Mouse (Mus musculus) hindbrain, embryonic 16.5 days (tissue): ENCODE measurements at regions not wholly inside any gene's neighbourhood (a gene's known extent, or its start where the extent isn't known, plus 50 kb on each side); places are given as distances from the start of the nearest gene placed in this dataset.
A peak's percentile ranks its signal among the peaks of the same experiment; 100 is the strongest.

ENCODE experiments used
- ATAC-seq: fragments of 200-750 bp; cut with Nextera tagmentation; 2 replicates; pipeline ENCODE4 v1.8.0; 2017; ENCODE audit warnings: moderate TSS enrichment, moderate library complexity
- H3K27ac ChIP-seq: fragments of 300-500 bp; sonication (generic); 2 replicates; pipeline ENCODE4 v1.5.1; 2014; ENCODE audit warnings: low read depth, mild to moderate bottlenecking, control low read depth, low read length, moderate library complexity
- H3K27me3 ChIP-seq: fragments of 300-500 bp; sonication (generic); replicated peaks from 2 replicates; pipeline ENCODE4 v1.6.1; 2014; ENCODE audit warnings: low read length; ENCODE audit not compliant: control insufficient read depth, insufficient read depth
- H3K36me3 ChIP-seq: fragments of 300-500 bp; sonication (generic); 2 replicates; pipeline ENCODE4 v1.6.1; 2014; ENCODE audit warnings: mild to moderate bottlenecking, low read length, moderate library complexity, mixed read lengths; ENCODE audit not compliant: control insufficient read depth, insufficient read depth
- H3K4me1 ChIP-seq: fragments of 300-500 bp; sonication (generic); 2 replicates; pipeline ENCODE4 v1.6.1; 2014; ENCODE audit warnings: low read depth, low read length; ENCODE audit not compliant: control insufficient read depth, insufficient read depth
- H3K4me2 ChIP-seq: fragments of 300-500 bp; sonication (generic); 2 replicates; pipeline ENCODE4 v1.6.1; 2014; ENCODE audit warnings: mild to moderate bottlenecking, low read length, control low read depth, moderate library complexity
- H3K4me3 ChIP-seq: fragments of 300-500 bp; sonication (generic); 2 replicates; pipeline ENCODE4 v1.5.1; 2014; ENCODE audit warnings: mild to moderate bottlenecking, low read length, control low read depth, moderate library complexity
- H3K9ac ChIP-seq: fragments of 300-500 bp; sonication (generic); 2 replicates; pipeline ENCODE4 v1.6.1; 2014; ENCODE audit warnings: low read depth, mild to moderate bottlenecking, control low read depth, low read length, moderate library complexity
- H3K9me3 ChIP-seq: fragments of 300-500 bp; sonication (generic); 2 replicates; pipeline ENCODE4 v1.6.1; 2014; ENCODE audit warnings: mild to moderate bottlenecking, low read length, moderate library complexity; ENCODE audit not compliant: control insufficient read depth
- WGBS: fragments of 180-500 bp; shearing (Covaris S2); extraction: QIAGEN DNeasy Blood & Tissue Kit; methylation state at CpG from one replicate; pipeline ENCODE4 v1.1.7; 2014; 5-methylcytosine and 5-hydroxymethylcytosine counted together

GRCm38 (mm10) chr16:93461406-93462285, 142.2 kb downstream of the Setd4 start:
- H3K9ac ChIP-seq, result no peak overlapping the region
- H3K4me1 ChIP-seq, result peaks cover 9% of the 10 kb centered on the region
- 0 out of 2 replicates have a peak, but pooled peaks cover 2% of the 10 kb centered on the region for H3K27me3 ChIP-seq
- WGBS, result 85% methylated on average over 27 of the region's 27 CpGs
- H3K4me3 ChIP-seq, result no peak overlapping the region
- H3K27ac ChIP-seq, result no peak overlapping the region
- no peaks in the 10 kb centered on the region for H3K36me3 ChIP-seq
- no peak for ATAC-seq
- H3K9me3 ChIP-seq, result no peaks in the 10 kb centered on the region
- H3K4me2 ChIP-seq, result no peak overlapping the region

GRCm38 (mm10) chr16:93459497-93460240, 144.2 kb downstream of the Setd4 start:
- Histone ChIP-seq H3K4me3 (no peak overlapping the region), H3K36me3 (no peaks in the 10 kb centered on the region), H3K9me3 (no peaks in the 10 kb centered on the region), H3K9ac (no peak overlapping the region), H3K4me2 (peak overlapping the region; percentile 25; the same call in 1 of the 2 replicates), H3K27me3 (0 out of 2 replicates have a peak, but pooled peaks cover 2% of the 10 kb centered on the region), H3K27ac (no peak overlapping the region), H3K4me1 (peaks cover 9% of the 10 kb centered on the region)
- ATAC-seq, result no peak; the same call in 1 of the 2 replicates
- 53% methylated on average over 12 of the region's 12 CpGs for WGBS

GRCm38 (mm10) chr16:93458598-93459496, 145.0 kb downstream of the Setd4 start:
- Histone ChIP-seq H3K27ac (no peak overlapping the region; the same call in 1 of the 2 replicates), H3K4me2 (peak overlapping the region; percentile 25), H3K36me3 (no peaks in the 10 kb centered on the region), H3K4me1 (peaks cover 9% of the 10 kb centered on the region), H3K9me3 (no peaks in the 10 kb centered on the region), H3K4me3 (no peak overlapping the region), H3K27me3 (0 out of 2 replicates have a peak, but pooled peaks cover 2% of the 10 kb centered on the region), H3K9ac (no peak overlapping the region)
- WGBS, result 46% methylated on average over 24 of the region's 25 CpGs
- ATAC-seq, result peak; percentile 48

- 85% methylated on average over 20 of the region's 20 CpGs for WGBS
Measured at GRCm38 (mm10) chr16:93458011-93458585, 145.8 kb downstream of the Setd4 start.

GRCm38 (mm10) chr16:93456706-93457425, 147.0 kb downstream of the Setd4 start:
- H3K4me3 ChIP-seq, result no peak overlapping the region
- no peak for ATAC-seq
- no peak overlapping the region for H3K27ac ChIP-seq
- no peaks in the 10 kb centered on the region for H3K9me3 ChIP-seq
- H3K9ac ChIP-seq, result no peak overlapping the region
- no peak overlapping the region for H3K4me2 ChIP-seq
- 87% methylated on average over 17 of the region's 17 CpGs for WGBS
- peaks cover 9% of the 10 kb centered on the region for H3K4me1 ChIP-seq
- peaks cover 2% of the 10 kb centered on the region; the same call in 1 of the 2 replicates for H3K27me3 ChIP-seq
- no peaks in the 10 kb centered on the region for H3K36me3 ChIP-seq

More at GRCm38 (mm10) chr16:93458011-93458585, 145.8 kb downstream of the Setd4 start:
- no peak overlapping the region for H3K27ac ChIP-seq
- H3K4me1 ChIP-seq, result peaks cover 9% of the 10 kb centered on the region
- H3K4me3 ChIP-seq, result no peak overlapping the region
- no peaks in the 10 kb centered on the region for H3K36me3 ChIP-seq
- no peak for ATAC-seq
- H3K4me2 ChIP-seq, result no peak overlapping the region
- 0 out of 2 replicates have a peak, but pooled peaks cover 2% of the 10 kb centered on the region for H3K27me3 ChIP-seq
- H3K9me3 ChIP-seq, result no peaks in the 10 kb centered on the region
- H3K9ac ChIP-seq, result no peak overlapping the region

GRCm38 (mm10) chr16:93454080-93454997, 149.5 kb downstream of the Setd4 start:
- Histone ChIP-seq H3K9ac (no peak overlapping the region), H3K4me3 (no peak overlapping the region), H3K27me3 (no peaks in the 10 kb centered on the region; the same call in 1 of the 2 replicates), H3K27ac (no peak overlapping the region), H3K9me3 (no peaks in the 10 kb centered on the region), H3K4me2 (no peak overlapping the region), H3K4me1 (peaks cover 9% of the 10 kb centered on the region), H3K36me3 (no peaks in the 10 kb centered on the region)
- WGBS, result 28% methylated on average over 8 of the region's 8 CpGs
- peak; percentile 60; the same call in 1 of the 2 replicates for ATAC-seq

GRCm38 (mm10) chr16:93453056-93453455, 150.8 kb downstream of the Setd4 start:
- no peak overlapping the region for H3K27ac ChIP-seq
- no peak overlapping the region for H3K4me2 ChIP-seq
- no peaks in the 10 kb centered on the region for H3K9me3 ChIP-seq
- no peak overlapping the region for H3K4me3 ChIP-seq
- 81% methylated on average over 9 of the region's 9 CpGs for WGBS
- no peak overlapping the region for H3K9ac ChIP-seq
- ATAC-seq, result no peak
- H3K27me3 ChIP-seq, result no peaks in the 10 kb centered on the region; the same call in 1 of the 2 replicates
- no peaks in the 10 kb centered on the region for H3K4me1 ChIP-seq
- H3K36me3 ChIP-seq, result no peaks in the 10 kb centered on the region
